Mouse (Mus musculus) natural killer cell, adult 2 months (primary cell): Measurements from ENCODE around the gene Fos.
A peak's percentile ranks its signal among the peaks of the same experiment; 100 is the strongest.

ENCODE experiments used
- DNase-seq, 2 experiments: peaks; one replicate each; pipeline ENCODE4 v3.0.0; 2022; ENCODE audit warnings: low spot score in 2 of 2

The Fos gene

GRCm38 (mm10) chr12:85487545-85488141, 14.0 kb downstream of the Fos start:
- DNase-seq = peak; percentile 52 to 67

GRCm38 (mm10) chr12:85489232-85489886, 15.7 kb downstream of the Fos start:
- DNase-seq = no peak

- DNase-seq = no peak
These were observed 16.6 kb downstream of the Fos start for GRCm38 (mm10) chr12:85490096-85490820.

- no peak for DNase-seq
These were observed 17.3 kb downstream of the Fos start for GRCm38 (mm10) chr12:85490991-85491390.

GRCm38 (mm10) chr12:85492084-85492645, 18.5 kb downstream of the Fos start:
- DNase-seq = peak; percentile 52 to 64

- no peak for DNase-seq
These were observed 22.6 kb downstream of the Fos start for GRCm38 (mm10) chr12:85496336-85496735.

GRCm38 (mm10) chr12:85496755-85497154, 23.1 kb downstream of the Fos start:
- peak; percentile 64 to 82 for DNase-seq

- peak in 1 of 2 experiments; percentile 22 for DNase-seq
These were observed 23.8 kb downstream of the Fos start for GRCm38 (mm10) chr12:85497310-85498135.

GRCm38 (mm10) chr12:85499001-85499400, 25.3 kb downstream of the Fos start:
- DNase-seq = no peak

GRCm38 (mm10) chr12:85502682-85503081, 29.0 kb downstream of the Fos start:
- no peak for DNase-seq

- no peak for DNase-seq
These were observed 34.5 kb downstream of the Fos start for GRCm38 (mm10) chr12:85508235-85508634.

GRCm38 (mm10) chr12:85510013-85510412, 36.3 kb downstream of the Fos start:
- DNase-seq = no peak

GRCm38 (mm10) chr12:85513789-85514447, 40.2 kb downstream of the Fos start:
- no peak for DNase-seq

GRCm38 (mm10) chr12:85514958-85515357, 41.3 kb downstream of the Fos start:
- DNase-seq = no peak

GRCm38 (mm10) chr12:85515865-85516264, 42.2 kb downstream of the Fos start:
- DNase-seq = no peak

GRCm38 (mm10) chr12:85517339-85517738, 43.6 kb downstream of the Fos start:
- no peak for DNase-seq

- DNase-seq = no peak
These were observed 44.3 kb downstream of the Fos start for GRCm38 (mm10) chr12:85518009-85518408.

- DNase-seq = no peak
These were observed 45.9 kb downstream of the Fos start for GRCm38 (mm10) chr12:85519553-85519952.

GRCm38 (mm10) chr12:85521101-85521500, 47.4 kb downstream of the Fos start:
- DNase-seq = no peak

- DNase-seq = no peak
These were observed 48.0 kb downstream of the Fos start for GRCm38 (mm10) chr12:85521673-85522072.
